ENCODE assay signal across 16 mouse cellular contexts in genomic region chr7:133757961-133758455, GRCm38 (mm10). TPM values are rescaled to one million over a fixed set of nuclear protein-coding genes. Genes with fewer than 3 reads are reported as not detected.
DNase-seq lines count a peak whose midpoint lies in the region; ATAC-seq and TF ChIP-seq lines count a peak whose summit lies in the region.
"Had no signal": no experiment of that assay in that cellular context is flagged by ENCODE, and none has a peak within 500 bp of the region (broad histone marks: within the 10 kb centered on the region; RNA-seq: fewer than 3 reads in every experiment).

No protein-coding gene starts in this region.

- H3K4me3 ChIP-seq in hindbrain, embryonic 13.5 days: no peak overlapping the region
- no peak overlapping the region for H3K4me3 ChIP-seq in hindbrain, embryonic 16.5 days (ENCODE audit: low read length)
- H3K4me3 ChIP-seq in myocyte: no peak overlapping the region
- H3K4me3 ChIP-seq: limb, embryonic 12.5 days had no signal

- H3K27me3 ChIP-seq in hindbrain, embryonic 13.5 days: no peaks in the 10 kb centered on the region
- H3K27me3 ChIP-seq in hindbrain, embryonic 16.5 days (replicated peaks; ENCODE audit: control insufficient read depth, insufficient read depth, low read length): no peaks in the 10 kb centered on the region
- H3K27me3 ChIP-seq in myocyte (ENCODE audit: control insufficient read depth, insufficient read depth, insufficient read length): no peaks in the 10 kb centered on the region
- H3K27me3 ChIP-seq: limb, embryonic 12.5 days had no signal

- H3K4me1 ChIP-seq in hindbrain, embryonic 13.5 days (replicated peaks): peaks cover 21% of the 10 kb centered on the region
- peaks cover 9% of the 10 kb centered on the region for H3K4me1 ChIP-seq in hindbrain, embryonic 16.5 days (ENCODE audit: control insufficient read depth, insufficient read depth, low read depth, low read length)

- H3K27ac ChIP-seq in hindbrain, embryonic 13.5 days: no peak overlapping the region
- no peak overlapping the region for H3K27ac ChIP-seq in hindbrain, embryonic 16.5 days (ENCODE audit: low read depth, low read length)
- H3K27ac ChIP-seq: kidney, postnatal 0 days; limb, embryonic 12.5 days had no signal

- H3K9ac ChIP-seq in hindbrain, embryonic 13.5 days: no peak overlapping the region
- no peak overlapping the region for H3K9ac ChIP-seq in hindbrain, embryonic 16.5 days (ENCODE audit: low read depth, low read length)
- H3K9ac ChIP-seq: limb, embryonic 12.5 days had no signal

- H3K36me3 ChIP-seq in hindbrain, embryonic 13.5 days: 0 out of 2 replicates have a peak, but pooled peaks cover 4% of the 10 kb centered on the region
- H3K36me3 ChIP-seq in hindbrain, embryonic 16.5 days (ENCODE audit: control insufficient read depth, insufficient read depth, low read length): no peaks in the 10 kb centered on the region
- no peaks in the 10 kb centered on the region for H3K36me3 ChIP-seq in myocyte (ENCODE audit: control insufficient read depth, insufficient read depth)
- H3K36me3 ChIP-seq: limb, embryonic 12.5 days had no signal

- no peak for TF ChIP-seq POLR2A in myocyte (IDR thresholded peaks at IDR 0.05; ENCODE audit: insufficient read length, low read depth)

- no peak for DNase-seq in frontal cortex, postnatal 36 days (ENCODE audit: low spot score in 2 of 2)
- no peak for DNase-seq in layer of hippocampus, postnatal 36 days
- DNase-seq: adrenal gland, adult 2 months; cerebellum, postnatal 14 days; lung, adult 18-20 months; thymus, postnatal 14 days had no signal

- no peaks in the 10 kb centered on the region for H3K9me3 ChIP-seq in hindbrain, embryonic 13.5 days
- no peaks in the 10 kb centered on the region for H3K9me3 ChIP-seq in hindbrain, embryonic 16.5 days (ENCODE audit: control insufficient read depth, low read length)
- H3K9me3 ChIP-seq: limb, embryonic 12.5 days had no signal

- no peak for ATAC-seq in hindbrain, embryonic 13.5 days (ENCODE audit: low FRiP score)
- ATAC-seq in hindbrain, embryonic 16.5 days: no peak
- 0 out of 2 replicates have a peak, but pooled peaks have one; percentile 18 for ATAC-seq in common myeloid progenitor, adult 5-6 weeks (replicated peaks; ENCODE audit: low read depth, poor library complexity, severe bottlenecking)
- ATAC-seq in granulocyte monocyte progenitor cell, adult 5-6 weeks (replicated peaks; ENCODE audit: poor library complexity, severe bottlenecking): peak; percentile 69

- 49% methylated on average over 5 of the region's 5 CpGs for WGBS in hindbrain, embryonic 13.5 days
- WGBS in hindbrain, embryonic 16.5 days: 30% methylated on average over 5 of the region's 5 CpGs

- H3ac ChIP-seq in myocyte (ENCODE audit: control insufficient read depth, insufficient read length): no peak overlapping the region

- 0 out of 2 replicates have a peak overlapping the region, but pooled peaks have one; percentile 3 for H3K4me2 ChIP-seq in hindbrain, embryonic 13.5 days
- no peak overlapping the region for H3K4me2 ChIP-seq in hindbrain, embryonic 16.5 days (ENCODE audit: low read length)
- H3K4me2 ChIP-seq in myocyte (ENCODE audit: low read depth): peak overlapping the region; percentile 40
- H3K4me2 ChIP-seq: heart, embryonic 11.5 days; limb, embryonic 12.5 days had no signal

- peaks cover 4% of the 10 kb centered on the region for H3K79me2 ChIP-seq in myocyte (ENCODE audit: control insufficient read depth, insufficient read depth)

TF ChIP-seq in myocyte, 11 proteins besides CTCF, POLR2A, EP300 and RAD21:
- TF ChIP-seq TCF3 (IDR thresholded peaks at IDR 0.05; ENCODE audit: insufficient read length, low read depth): no peak
- TF ChIP-seq MYOD1 (IDR thresholded peaks at IDR 0.05; ENCODE audit: control insufficient read depth in 1 of 3, insufficient read length in 2 of 3, low read depth in 2 of 3): no peak
- TF ChIP-seq CEBPB (IDR thresholded peaks at IDR 0.05; ENCODE audit: insufficient read depth, poor library complexity, severe bottlenecking): no peak
- no peak for TF ChIP-seq MAX (IDR thresholded peaks at IDR 0.05; ENCODE audit: low read depth)
TF ChIP-seq in myocyte: peak in this region for 0.

RNA-seq across cellular contexts. Expression of gene Fank1, which starts 18.7 kb away (rescaled TPM):
- 2.9 and 3.3 TPM in 2 replicates for polyA plus RNA-seq in hindbrain, embryonic 13.5 days (2015; fragmentation: Nextera tagmentation; extraction: Ambion mirVana)
- polyA plus RNA-seq in hindbrain, embryonic 16.5 days (2015; fragmentation: Nextera tagmentation; extraction: Ambion mirVana): 4.6 and 5.5 TPM in 2 replicates
- 1.6 TPM in 1 of 2 replicates, not detected in the other for total RNA-seq in common myeloid progenitor, adult 5-6 weeks (2017)
- not detected in 2 replicates for total RNA-seq in granulocyte monocyte progenitor cell, adult 5-6 weeks (2014; fragmentation: Nextera tagmentation)
- not detected in 2 replicates for total RNA-seq in granulocyte monocyte progenitor cell, adult 5-6 weeks (2017)
- polyA plus RNA-seq in myocyte (2012; fragmentation: generic; extraction: Trizol): 0.14 TPM
- total RNA-seq in layer of hippocampus, postnatal 36 days (2021): 1 to 10 TPM; 2.4 to 2.5 TPM
- total RNA-seq: gastrocnemius, adult 18-20 months; neutrophil, adult 5-6 weeks had no signal

RNA-seq across cellular contexts. Expression of gene Dhx32, which starts 24.5 kb away (rescaled TPM):
- polyA plus RNA-seq in hindbrain, embryonic 13.5 days (2015; fragmentation: Nextera tagmentation; extraction: Ambion mirVana): 31.9 and 33.3 TPM in 2 replicates
- polyA plus RNA-seq in hindbrain, embryonic 16.5 days (2015; fragmentation: Nextera tagmentation; extraction: Ambion mirVana): 43.8 and 44.4 TPM in 2 replicates
- 24.6 and 31.0 TPM in 2 replicates for total RNA-seq in common myeloid progenitor, adult 5-6 weeks (2017)
- total RNA-seq in granulocyte monocyte progenitor cell, adult 5-6 weeks (2014; fragmentation: Nextera tagmentation): 7.3 and 10.7 TPM in 2 replicates
- total RNA-seq in granulocyte monocyte progenitor cell, adult 5-6 weeks (2017): 13.1 and 21.3 TPM in 2 replicates
- polyA plus RNA-seq in myocyte (2012; fragmentation: generic; extraction: Trizol): 31.9 TPM
- total RNA-seq in layer of hippocampus, postnatal 36 days (2021): 10 to 100 TPM; 39.1 TPM

RNA-seq across cellular contexts. Expression of gene Uros, which starts 48.1 kb away (rescaled TPM):
- polyA plus RNA-seq in hindbrain, embryonic 13.5 days (2015; fragmentation: Nextera tagmentation; extraction: Ambion mirVana): 55.6 and 56.8 TPM in 2 replicates
- polyA plus RNA-seq in hindbrain, embryonic 16.5 days (2015; fragmentation: Nextera tagmentation; extraction: Ambion mirVana): 51.9 and 52.0 TPM in 2 replicates
- 21.7 and 37.6 TPM in 2 replicates for total RNA-seq in common myeloid progenitor, adult 5-6 weeks (2017)
- 16.1 and 17.3 TPM in 2 replicates for total RNA-seq in granulocyte monocyte progenitor cell, adult 5-6 weeks (2014; fragmentation: Nextera tagmentation)
- 11.9 and 15.1 TPM in 2 replicates for total RNA-seq in granulocyte monocyte progenitor cell, adult 5-6 weeks (2017)
- 22.3 TPM for polyA plus RNA-seq in myocyte (2012; fragmentation: generic; extraction: Trizol)
- total RNA-seq in layer of hippocampus, postnatal 36 days (2021): 10 to 100 TPM; 18.3 to 18.5 TPM

RNA-seq across cellular contexts. Expression of gene Bccip, which starts 48.9 kb away (rescaled TPM):
- polyA plus RNA-seq in hindbrain, embryonic 13.5 days (2015; fragmentation: Nextera tagmentation; extraction: Ambion mirVana): 104 and 107 TPM in 2 replicates
- 93.2 and 99.4 TPM in 2 replicates for polyA plus RNA-seq in hindbrain, embryonic 16.5 days (2015; fragmentation: Nextera tagmentation; extraction: Ambion mirVana)
- 130 and 142 TPM in 2 replicates for total RNA-seq in common myeloid progenitor, adult 5-6 weeks (2017)
- 77.6 and 89.6 TPM in 2 replicates for total RNA-seq in granulocyte monocyte progenitor cell, adult 5-6 weeks (2014; fragmentation: Nextera tagmentation)
- 97.7 and 112 TPM in 2 replicates for total RNA-seq in granulocyte monocyte progenitor cell, adult 5-6 weeks (2017)
- 58.2 TPM for polyA plus RNA-seq in myocyte (2012; fragmentation: generic; extraction: Trizol)
- total RNA-seq in layer of hippocampus, postnatal 36 days (2021): 10 to 100 TPM; 73.6 to 75.8 TPM

Comparison
In these comparisons a context has a peak if more than half of its experiments do, and no peak if none do; other contexts are left out.
1. ATAC-seq: peak in common myeloid progenitor, adult 5-6 weeks (single experiment) and granulocyte monocyte progenitor cell, adult 5-6 weeks (single experiment); none in hindbrain, embryonic 13.5 days (single experiment) and hindbrain, embryonic 16.5 days (single experiment).